26 mouse cellular contexts compared by ENCODE assay signal in the genomic region with DNA sequence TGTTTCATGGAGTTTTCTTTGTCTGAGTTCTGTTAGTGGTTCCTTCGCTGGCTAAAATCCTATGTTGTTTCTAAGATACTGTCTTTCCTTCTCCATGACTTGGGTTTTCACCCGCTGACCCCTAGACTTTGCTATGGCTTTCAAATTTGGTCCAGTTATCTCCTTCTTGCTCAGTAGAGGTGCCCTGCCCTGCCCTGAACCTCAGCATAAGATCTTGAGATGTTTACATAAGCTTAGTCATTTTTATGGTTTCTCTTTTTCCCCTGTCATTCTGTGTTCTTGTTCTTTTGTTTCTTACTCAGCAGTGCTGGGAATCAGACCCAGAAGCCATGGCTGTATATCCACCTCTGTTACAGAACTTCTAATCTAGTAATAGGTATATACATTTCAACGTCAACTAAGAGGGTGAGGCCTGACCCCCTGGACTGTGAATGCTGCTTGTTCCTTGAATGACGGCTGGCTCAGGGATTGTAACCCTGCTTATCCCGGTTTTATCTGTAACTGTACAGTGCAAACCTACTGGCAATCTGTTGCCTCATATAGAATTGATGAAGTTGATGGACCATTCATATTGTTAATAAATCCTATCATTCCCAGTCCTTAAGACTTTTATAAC.
"Had no signal": no experiment of that assay in that cellular context is flagged by ENCODE, and none has a peak within 500 bp of the region (broad histone marks: within the 10 kb centered on the region; RNA-seq: fewer than 3 reads in every experiment).

No protein-coding gene starts in this region.

- H3K27me3 ChIP-seq: heart, embryonic 12.5 days; hindbrain, embryonic 12.5 days; limb, embryonic 12.5 days; liver, embryonic 13.5 days had no signal

- DNase-seq: forebrain, postnatal 0 days; gastrocnemius, adult 2 months; gastrocnemius, postnatal 10 days; gastrocnemius, postnatal 25 days; heart, adult 2 months; heart, postnatal 10 days; heart, postnatal 4 days; kidney, adult 18-20 months; kidney, adult 8-10 months; kidney, postnatal 10 days; kidney, postnatal 25 days; kidney, postnatal 4 days; liver; liver, embryonic 13.5 days had no signal

- H3K4me3 ChIP-seq: gastrocnemius, adult 2 months; heart, adult 2 months; heart, embryonic 10.5 days; heart, embryonic 12.5 days; hindbrain, embryonic 10.5 days; hindbrain, embryonic 12.5 days; layer of hippocampus, adult 2 months; left cerebral cortex, adult 2 months; limb, embryonic 10.5 days; limb, embryonic 12.5 days; liver, embryonic 13.5 days had no signal

- H3K9ac ChIP-seq: forebrain, postnatal 0 days; heart, embryonic 12.5 days; hindbrain, embryonic 12.5 days; hindbrain, embryonic 14.5 days; limb, embryonic 12.5 days; liver, embryonic 13.5 days had no signal

- H3K4me2 ChIP-seq: heart, embryonic 12.5 days; hindbrain, embryonic 12.5 days; hindbrain, embryonic 14.5 days; limb, embryonic 12.5 days; liver, embryonic 11.5 days; liver, embryonic 13.5 days had no signal

- H3K36me3 ChIP-seq: heart, embryonic 10.5 days; heart, embryonic 12.5 days; hindbrain, embryonic 10.5 days; hindbrain, embryonic 12.5 days; limb, embryonic 10.5 days; limb, embryonic 12.5 days; liver, embryonic 13.5 days had no signal

- H3K9me3 ChIP-seq: heart, embryonic 10.5 days; heart, embryonic 12.5 days; hindbrain, embryonic 10.5 days; hindbrain, embryonic 12.5 days; limb, embryonic 10.5 days; limb, embryonic 12.5 days; liver, embryonic 13.5 days had no signal

- H3K27ac ChIP-seq: gastrocnemius, adult 2 months; heart, adult 2 months; heart, embryonic 10.5 days; hindbrain, embryonic 10.5 days; hindbrain, embryonic 12.5 days; hindbrain, embryonic 14.5 days; layer of hippocampus, adult 2 months; left cerebral cortex, adult 2 months; limb, embryonic 10.5 days; limb, embryonic 12.5 days; liver, embryonic 13.5 days had no signal

- H3K4me1 ChIP-seq: heart, embryonic 10.5 days; heart, embryonic 12.5 days; hindbrain, embryonic 10.5 days; hindbrain, embryonic 12.5 days; limb, embryonic 12.5 days; liver, embryonic 13.5 days had no signal

- ATAC-seq: forebrain, postnatal 0 days; hindbrain, embryonic 16.5 days; inflammation-experienced regulatory T-cells, adult 6 months had no signal
